Mouse (Mus musculus) liver, postnatal 0 days (tissue): ENCODE data around the gene Uts2b.

ENCODE experiments used
- CTCF ChIP-seq: sonication (generic); IDR thresholded peaks from 2 replicates; pipeline ENCODE4 v1.5.1; 2016; ENCODE audit warnings: antibody characterized with exemption, low read depth
- EP300 ChIP-seq: IDR thresholded peaks from 2 replicates; pipeline ENCODE4 v1.6.1; 2016; ENCODE audit warnings: antibody characterized with exemption, low read depth, mild to moderate bottlenecking

- TF ChIP-seq CTCF (no peak), EP300 (no peak)
These were observed 29.1 kb upstream of the Uts2b start for GRCm38 (mm10) chr16:27399026-27399718.
